Mouse (Mus musculus) urinary bladder, postnatal 10 days (tissue): Measurements from ENCODE around the gene Kpna3.
"Not testable (repeated sequence)": the region's sequence is repeated elsewhere in the genome, so short reads cannot be mapped to it uniquely, and the experiment has no call there.

Source experiments
- DNase-seq: peaks from one replicate; pipeline ENCODE4 v3.0.0; 2022; ENCODE audit warnings: low spot score

Gene Kpna3

DNA sequence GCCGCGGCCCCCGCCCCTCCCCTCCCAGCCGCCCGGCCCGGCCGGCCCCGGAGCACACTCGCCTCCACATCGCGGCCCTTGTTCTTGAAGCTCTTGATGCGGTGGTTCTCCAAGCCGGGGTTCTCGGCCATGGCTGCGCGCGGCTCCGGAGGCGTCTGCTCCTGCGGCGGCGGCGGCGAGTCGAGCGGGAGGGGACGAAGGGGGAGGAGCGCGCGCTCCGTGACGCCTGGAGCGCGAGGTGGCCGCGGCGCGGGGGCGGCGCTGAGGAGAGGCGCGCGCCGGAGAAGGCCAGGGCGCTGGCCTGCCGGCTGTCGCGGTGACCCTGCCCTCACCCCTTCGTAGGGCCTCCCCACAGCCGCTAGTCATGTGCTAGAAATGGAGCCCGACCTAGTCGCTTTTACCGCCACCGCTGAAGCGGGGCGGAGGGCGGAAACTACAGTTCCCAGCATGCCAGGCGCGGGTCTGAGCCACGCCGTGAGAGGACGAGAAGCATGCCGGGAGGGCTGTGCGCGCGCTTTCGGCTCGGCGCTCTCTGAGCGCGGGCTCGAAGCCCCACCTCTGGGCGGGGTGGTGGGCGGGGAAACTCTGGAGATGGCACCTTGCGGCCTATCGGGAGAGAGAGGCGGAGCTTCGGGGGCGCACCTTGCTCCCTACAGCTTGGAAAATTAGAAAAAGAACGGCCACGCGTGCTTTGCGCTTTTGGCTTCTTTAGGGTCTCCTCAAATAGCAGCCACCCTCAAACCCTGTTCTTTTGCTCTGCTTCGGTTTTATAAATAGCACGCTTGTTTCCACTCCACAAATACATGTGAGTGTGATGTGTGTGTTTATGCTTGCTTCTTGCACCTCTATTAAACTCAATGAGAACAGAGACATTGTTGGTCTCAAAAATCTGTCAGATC, at the start of gene Kpna3:
Gene Kpna3, minus strand, starts transcription at position 214 of the 899 bp plus-strand sequence.
- DNase-seq: peak; percentile 89

DNA sequence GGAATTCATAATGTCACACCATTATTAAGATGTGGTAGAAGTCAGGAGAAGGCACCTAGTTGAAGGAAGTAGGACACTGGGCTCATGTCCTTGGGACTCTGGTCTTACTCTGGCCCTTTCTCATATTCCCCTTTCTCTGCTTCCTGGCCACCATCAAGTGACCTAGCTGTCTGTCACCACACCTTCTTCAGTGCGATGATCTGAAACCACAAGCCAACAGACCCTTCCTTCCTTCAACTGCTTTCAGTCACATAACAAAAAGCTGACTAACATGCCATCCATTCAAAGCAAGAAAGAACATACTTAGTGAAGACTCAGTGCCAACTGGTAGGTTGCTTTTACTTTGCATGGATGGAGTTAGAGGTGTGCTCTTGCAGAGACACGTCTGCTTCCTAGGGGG, 20.7 kb upstream of the Kpna3 start:
- DNase-seq: no peak

DNA sequence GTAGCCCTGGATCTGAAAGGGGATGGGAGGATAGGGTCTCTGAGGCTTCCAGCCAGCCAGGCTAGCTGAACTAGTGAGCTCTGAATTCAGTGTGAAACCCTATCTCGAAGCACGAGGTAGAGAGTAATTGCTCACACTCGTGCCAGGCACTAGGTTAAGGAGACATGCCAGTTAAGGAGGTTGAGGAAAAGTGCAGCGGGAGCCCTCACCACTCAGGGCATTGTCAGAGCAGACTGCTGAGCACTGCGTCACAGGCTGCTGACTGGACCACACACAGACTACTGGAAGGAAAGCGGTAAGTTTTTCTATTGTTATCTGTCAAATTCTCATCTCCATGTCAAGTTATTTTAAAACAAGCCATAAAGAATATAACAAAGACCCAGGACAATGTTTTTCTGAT, 17.8 kb upstream of the Kpna3 start:
- no peak for DNase-seq

DNA sequence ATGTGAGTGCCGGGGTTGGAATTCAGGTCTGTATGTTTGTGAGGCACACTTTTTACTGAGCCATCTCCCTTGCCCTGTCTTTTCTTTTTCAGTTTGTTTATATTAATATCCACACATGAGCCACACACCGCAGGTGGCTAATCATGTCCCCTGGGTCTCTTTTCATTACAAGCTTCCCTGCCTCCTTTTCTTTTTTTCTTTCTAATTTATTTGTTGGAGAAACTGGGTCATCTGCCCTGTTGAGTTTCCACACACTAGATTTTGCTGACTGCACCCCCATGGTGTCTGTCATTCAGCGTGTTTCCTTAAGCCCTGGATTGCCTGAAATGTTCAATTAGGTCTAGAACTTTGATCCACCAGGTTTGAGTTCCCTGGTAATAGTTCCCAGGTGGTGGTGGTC, 15.9 kb upstream of the Kpna3 start:
- DNase-seq: no peak

DNA sequence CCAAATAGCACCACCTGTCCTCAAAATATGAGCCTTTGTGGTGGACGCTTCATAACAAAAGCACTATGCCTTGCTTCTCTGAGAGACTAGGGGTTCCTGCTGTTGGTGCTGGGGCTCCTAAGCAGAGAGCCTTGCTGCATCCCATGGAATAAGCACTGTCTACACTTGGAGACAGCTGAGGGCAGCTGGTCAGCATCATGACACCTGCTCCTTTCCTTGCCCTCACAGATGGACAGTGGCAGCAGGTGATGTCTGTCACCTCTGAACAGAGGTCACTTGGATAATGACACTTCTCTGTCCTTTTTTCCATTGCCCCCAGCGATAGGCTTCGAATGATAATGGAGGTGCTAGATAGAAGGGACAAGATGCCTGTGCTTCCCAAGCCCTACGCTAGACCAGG, 13.4 kb upstream of the Kpna3 start:
- no peak for DNase-seq

DNA sequence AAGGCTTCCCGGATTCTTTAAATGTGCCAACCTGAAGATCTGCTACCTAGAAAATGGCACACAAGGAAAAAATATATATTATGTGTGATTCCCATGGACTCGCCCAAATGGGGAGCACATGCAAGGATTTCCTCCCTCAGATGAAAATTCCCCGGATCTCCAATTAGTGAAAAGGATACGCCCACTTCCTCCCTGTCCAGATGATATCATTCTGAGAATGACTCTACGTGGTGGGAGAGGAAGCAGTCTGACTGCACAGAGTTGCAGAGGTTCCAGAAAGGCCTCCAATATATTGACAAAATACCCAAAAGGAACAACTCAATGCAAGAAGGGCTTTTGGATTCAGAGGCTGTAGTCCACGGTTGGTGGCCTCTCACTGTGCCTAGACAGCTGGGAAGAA, 12.8 kb upstream of the Kpna3 start:
- no peak for DNase-seq

DNA sequence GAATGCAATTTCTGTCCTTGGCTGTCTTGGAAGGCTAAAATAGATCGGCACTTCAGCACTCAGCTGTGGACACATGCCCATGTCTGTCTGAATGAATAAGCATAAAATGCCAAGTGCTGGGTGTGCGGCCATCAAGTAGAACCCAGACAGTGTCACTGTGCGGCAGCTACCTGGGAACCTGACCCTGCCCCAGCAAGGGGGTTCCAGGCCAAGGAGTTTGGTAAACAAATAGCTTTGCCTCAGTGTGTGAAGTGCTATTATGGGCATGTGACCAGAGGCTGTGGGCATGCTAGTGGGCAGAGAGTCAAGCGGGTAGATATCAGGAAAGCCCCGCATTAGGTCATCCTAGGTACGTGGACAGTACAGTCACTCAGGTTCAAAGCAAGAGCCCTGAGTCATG, 8.1 kb upstream of the Kpna3 start:
- DNase-seq: no peak

DNA sequence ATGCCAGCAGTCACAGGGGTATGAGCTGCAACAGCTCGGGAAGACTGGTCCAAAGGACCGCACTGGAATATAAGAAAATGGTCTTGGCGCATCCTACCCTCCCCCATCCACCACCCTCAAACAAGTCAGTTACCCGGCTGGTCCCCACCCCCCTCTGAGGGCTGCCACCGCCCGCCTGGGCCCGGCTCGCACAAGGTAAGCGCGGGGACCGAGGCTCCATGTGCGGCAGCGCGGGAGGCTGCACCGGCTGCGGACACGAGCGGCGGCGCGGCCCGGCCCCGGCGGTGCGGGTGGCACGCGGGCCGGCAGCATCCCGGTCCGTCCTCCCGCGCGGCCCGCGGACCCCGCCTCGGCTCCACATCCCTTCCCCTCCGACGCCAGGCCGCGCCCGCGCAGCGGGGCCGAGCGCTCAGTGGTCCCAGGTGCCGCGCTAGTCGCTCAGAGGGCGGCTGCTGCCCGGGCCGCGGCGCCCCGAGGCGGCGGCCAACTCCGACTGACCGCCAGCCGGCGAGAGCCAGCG, 473 bp downstream of the Kpna3 start:
- DNase-seq: no peak

DNA sequence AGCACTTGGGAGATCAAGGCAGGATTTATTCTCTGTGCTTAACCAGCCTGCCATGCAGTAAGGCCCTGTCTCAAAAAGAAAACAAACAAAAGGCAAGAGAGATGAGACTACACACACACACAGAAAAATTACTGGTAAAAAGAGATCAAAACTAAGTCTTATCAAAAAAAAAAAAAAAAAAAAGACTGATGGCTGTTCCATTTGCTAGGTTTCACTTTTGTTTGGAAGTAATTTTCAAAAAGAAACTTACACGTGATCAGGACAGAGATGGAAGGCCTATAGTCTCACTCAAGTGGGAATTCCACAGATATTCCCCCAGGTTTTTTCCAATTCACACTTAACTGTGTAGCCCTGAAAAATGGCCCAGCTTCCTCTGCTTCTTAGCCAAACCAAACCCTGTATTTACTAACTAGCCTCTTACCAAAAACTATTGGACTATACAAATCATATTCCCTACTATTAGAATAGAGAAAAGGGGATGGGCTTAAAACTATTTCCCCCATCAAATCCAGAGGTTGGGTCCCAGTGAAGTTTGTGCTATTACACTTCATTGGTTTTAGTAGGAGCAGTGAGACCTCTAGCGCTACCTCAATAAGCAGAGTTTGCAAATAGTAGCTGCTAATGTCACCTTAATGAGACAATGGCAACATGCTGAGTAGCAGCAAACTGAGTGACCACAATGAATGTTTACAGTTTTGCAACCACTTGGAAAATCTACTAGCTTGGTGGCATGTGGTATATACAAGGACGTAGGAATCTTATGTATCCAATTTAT, 1.3 kb downstream of the Kpna3 start:
- DNase-seq: no peak

DNA sequence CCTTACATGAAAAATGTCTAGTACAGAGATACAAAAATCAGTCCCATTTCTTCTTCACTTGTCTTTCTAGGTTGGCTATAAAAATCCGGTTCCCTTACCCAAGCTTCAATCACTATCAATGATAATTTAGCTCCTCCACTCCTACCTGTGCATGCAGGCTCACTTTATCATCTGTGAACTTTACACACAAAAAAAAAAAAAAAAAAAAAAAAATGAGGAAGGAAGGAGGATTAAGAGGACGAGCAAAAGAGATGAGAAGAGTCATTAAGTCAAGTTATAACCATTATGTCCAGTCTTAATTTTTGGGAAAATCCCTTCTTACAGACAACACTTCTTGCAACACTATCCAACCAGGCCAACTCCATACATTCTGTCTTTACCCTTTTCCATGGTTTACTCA, 2.8 kb downstream of the Kpna3 start:
- DNase-seq: no peak

DNA sequence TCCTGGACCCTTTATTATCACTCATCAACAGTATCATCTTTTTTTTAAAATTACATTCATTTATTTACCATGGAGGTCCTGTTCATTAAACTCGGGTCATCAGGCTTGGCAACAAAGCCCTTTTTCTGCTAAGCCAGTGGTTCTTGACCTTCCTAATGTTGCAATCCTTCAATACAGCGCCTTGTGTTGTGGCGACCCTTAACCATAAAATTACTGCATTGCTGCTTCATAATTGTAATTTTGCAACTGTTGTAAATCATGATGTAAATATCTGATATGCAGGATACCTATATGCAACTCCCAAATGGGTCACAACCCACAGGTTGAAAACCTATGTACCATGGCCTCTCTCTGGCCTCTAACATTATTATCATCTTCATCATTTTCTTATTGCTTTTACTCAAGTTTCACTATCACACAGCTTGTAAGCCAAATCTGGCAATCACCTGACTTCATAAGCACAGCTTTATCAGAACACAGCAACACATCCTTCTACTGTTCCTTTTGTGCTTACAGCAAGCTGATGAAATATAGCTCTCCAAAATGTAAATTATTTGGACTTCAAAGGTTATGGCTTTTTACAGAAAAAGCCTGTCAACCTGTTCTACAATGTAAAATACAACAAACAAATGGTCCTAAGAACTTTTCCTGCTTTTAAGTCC, 11.4 kb downstream of the Kpna3 start:
- DNase-seq: no peak

DNA sequence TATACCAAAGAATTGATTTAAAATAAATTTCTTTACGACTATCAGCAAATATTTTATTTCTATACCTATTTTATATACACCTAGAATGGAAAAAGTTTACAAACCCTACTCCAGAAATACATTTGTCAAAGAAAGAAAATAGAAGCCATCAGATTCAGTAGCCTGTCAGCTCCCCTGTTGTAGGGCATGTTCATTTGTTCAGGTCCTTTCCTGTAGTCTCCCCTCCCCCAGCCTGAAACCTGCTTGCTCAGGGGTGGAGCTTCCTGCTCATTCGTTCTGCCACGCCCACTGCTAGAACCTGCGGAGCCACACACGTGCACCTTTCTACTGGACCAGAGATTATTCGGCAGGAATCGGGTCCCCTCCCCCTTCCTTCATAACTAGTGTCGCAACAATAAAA, 12.6 kb downstream of the Kpna3 start:
- not testable (repeated sequence) for DNase-seq

DNA sequence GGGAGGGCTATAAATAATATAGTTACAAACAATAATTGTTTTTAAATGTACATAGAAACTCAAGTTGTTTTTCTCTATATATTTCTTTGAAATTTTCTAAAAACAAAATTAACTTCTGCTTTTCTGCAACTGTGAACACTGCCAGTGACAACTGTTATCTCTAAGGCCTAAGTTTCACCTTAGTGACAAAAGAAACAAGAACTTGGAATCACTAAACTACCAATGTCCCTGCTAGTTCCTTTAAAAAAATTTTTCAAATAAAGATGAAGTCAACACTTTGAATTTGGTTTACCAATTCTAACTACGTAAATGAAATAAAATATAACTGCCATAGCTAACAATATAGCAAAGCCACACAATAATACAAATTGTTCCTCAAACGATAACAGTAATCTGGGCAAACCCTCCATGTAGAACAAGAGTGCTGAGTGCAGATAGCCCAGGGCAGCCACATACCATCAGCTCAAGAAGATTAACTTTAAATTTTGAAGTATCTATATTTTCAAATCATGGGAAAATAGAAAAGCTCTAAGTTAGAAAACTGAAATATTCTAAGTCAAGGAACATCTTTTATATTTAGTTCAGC, 14.5 kb downstream of the Kpna3 start:
- DNase-seq: no peak

DNA sequence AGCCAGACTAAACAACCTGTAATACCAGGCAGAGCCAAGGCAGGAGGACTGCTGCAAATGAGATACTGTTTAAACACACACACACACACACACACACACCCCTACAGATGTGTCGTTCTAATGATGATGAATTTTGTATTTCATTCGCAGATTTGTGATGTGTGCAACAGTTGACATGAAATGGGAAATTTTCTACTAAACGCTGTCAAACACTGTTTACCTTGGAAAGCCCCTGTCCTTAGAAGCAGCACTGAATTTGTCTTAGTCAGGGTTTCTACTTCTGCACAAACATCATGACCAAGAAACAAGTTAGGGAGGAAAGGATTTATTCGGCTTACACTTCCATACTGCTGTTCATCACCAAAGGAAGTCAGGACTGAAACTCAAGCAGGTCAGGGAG, 24.0 kb downstream of the Kpna3 start:
- no peak for DNase-seq

DNA sequence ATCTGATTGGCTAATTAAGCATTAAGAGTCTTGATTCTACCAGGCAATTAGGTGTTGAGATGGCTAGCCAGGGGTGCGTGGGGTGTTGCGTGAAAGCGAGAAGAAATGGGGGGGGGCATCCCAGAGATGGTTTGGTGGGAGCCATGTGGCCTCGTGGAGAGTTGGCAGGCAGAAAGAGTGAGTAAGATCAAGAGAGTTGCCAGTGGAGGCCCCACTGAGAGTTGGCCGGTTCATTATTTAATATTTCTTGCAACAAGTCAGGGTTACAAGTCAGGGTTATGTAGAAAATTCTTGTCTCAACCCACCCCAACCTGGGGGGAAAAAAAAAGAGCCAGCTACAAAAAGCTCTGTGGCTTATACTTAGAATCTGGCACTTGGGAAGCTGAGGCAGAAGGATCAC, 24.4 kb downstream of the Kpna3 start:
- no peak for DNase-seq

DNA sequence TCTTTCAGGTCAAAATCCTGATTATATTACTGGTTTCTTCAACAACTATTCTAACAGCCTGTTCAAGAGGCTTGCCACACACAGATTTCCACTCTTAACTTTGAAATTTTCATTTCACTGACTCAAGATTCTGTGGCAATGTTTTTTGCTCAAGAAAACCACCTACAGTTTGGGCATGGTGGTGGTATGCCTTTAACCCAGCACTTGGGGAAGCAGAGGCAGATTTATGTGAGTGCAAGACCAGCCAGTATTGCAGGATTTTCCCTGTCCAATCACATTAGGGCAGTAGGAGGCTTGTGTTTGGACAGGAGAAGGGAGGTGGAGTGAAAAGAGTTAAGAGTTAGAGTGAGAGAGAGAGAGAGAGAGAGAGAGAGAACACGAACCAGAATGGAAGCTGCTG, 24.9 kb downstream of the Kpna3 start:
- no peak for DNase-seq

DNA sequence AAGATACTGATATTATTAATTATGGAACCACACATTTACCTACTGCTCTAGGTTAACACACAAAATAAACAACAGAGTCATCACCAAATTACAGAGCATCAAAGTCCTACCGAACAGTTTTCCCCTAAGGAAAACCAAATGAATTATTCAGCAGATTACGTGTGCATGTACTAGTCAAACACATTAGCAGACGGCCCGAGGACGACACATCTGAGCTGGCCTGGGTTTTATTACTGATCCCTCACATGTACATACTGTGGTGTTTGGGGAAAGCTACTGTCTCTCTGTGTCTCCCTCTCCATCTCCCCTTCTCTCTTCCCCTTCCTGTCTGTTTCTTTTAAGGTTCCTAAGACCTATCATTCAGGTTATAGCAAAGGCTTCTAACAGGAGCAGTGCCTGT, 25.5 kb downstream of the Kpna3 start:
- DNase-seq: no peak

DNA sequence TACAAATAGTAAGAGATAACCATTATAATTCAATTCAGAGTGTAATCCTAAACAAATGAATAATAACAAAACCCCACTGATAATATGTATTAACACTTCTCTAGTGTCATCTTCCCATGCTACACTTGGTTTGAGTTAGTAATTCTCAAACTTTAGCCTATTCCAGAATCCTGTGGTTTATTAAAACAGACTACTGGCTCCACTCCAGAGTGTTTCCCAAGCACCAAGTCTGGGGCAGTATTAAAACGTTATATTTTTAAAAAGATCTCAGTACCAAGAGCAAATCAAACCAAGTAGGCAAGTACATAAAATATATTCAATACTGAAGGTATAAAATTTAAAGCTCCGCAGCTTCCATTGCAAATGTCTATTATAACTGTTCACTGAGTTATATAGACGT, 26.0 kb downstream of the Kpna3 start:
- DNase-seq: no peak

DNA sequence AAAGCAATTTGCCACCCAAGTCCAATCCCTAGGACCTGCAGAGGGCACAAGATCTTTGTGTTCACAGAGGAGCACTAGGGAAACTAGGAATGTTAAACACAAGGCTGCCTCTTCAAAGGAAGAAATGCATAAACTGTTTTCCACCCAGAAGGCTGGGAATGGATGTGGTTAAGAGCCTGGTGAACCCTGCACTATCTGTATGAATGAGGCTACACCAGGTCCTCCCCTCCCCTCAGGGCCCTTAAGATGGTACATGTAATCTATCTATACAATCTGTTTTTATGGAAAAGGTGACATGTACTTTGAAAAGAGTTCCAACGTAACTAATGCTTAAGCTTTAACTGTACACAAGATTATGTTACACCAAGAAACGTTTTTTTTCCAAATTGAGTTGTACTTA, 29.7 kb downstream of the Kpna3 start:
- DNase-seq: no peak

DNA sequence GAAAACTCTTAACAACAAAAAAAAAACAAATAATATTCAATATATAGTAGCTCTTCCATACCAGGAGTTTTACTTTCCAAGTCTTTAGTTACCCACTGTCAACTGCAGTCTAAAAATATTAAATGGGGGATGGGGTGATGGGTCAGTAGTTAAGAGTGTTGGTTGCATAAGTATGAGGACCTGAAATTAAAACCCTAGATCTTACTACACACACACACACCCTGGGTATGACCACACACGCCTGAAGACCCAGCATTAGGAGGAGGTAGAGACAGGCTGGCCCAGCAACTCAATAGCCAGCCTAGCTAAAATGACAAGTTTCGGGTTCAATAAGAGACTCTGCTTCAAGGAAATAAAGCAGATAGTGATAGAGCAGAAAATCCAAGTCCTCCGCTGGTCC, 32.6 kb downstream of the Kpna3 start:
- no peak for DNase-seq

DNA sequence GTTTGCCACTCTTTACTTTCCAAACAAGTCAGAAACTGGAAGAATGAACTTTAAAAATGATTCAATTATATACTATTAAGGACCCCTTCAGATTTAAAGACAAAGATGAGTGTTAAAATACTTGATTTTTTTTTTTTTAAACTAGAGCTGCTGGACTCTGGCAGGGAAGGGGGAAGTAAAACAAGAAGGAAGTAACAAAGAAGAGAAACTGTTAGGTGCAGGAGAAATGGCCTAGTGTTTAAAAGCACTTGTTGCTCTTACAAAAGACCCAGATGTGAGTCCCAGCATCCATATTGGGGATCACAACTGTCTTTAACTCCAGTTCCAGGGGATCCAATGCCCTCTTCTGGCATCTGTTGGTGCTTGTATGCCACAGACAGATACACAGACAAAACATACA, 33.9 kb downstream of the Kpna3 start:
- DNase-seq: no peak

DNA sequence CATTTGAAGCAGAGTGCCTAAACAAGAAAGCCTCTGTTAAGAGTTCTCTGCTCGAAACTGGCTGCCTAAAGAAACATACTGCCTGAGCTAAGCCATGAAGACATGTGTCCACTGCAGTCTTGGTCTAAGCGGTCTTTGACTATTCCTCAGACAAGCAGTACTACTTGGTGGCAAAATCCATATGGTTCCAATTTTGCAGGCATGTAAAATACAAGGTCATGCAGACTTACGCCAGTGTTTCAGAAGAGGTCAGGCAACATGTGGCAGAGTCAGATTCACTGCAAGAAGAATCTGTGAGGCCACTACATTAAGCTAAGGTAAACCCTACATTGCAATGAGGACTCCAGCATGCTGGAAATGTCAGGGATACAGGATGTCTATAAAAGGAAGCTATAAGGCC, 34.7 kb downstream of the Kpna3 start:
- DNase-seq: no peak
